Mouse (Mus musculus): ENCODE results near the gene Tenm2.

- TF ChIP-seq CTCF (IDR thresholded peaks at IDR 0.05; ENCODE audit: control insufficient read depth, insufficient read depth, insufficient replicate concordance, low read depth, low read length) (no peak), POLR2A (IDR thresholded peaks at IDR 0.05; ENCODE audit: control insufficient read depth, low read depth, low read length) (no peak)
These were observed 541.0 kb downstream of the Tenm2 start for GRCm38 (mm10) chr11:36694810-36695209.

All from testis, adult 2 months (tissue).